Mouse (Mus musculus): ENCODE data around the gene Exosc9.
"Not testable (repeated sequence)": the region's sequence is repeated elsewhere in the genome, so short reads cannot be mapped to it uniquely, and the experiment has no call there.

The Exosc9 gene

GRCm38 (mm10) chr3:36557601-36558000 lies 5.2 kb downstream of the Exosc9 start:
- DNase-seq (ENCODE audit: low spot score), result no peak

GRCm38 (mm10) chr3:36559606-36560005 lies 7.2 kb downstream of the Exosc9 start:
- no peak for DNase-seq (ENCODE audit: low spot score)

DNA sequence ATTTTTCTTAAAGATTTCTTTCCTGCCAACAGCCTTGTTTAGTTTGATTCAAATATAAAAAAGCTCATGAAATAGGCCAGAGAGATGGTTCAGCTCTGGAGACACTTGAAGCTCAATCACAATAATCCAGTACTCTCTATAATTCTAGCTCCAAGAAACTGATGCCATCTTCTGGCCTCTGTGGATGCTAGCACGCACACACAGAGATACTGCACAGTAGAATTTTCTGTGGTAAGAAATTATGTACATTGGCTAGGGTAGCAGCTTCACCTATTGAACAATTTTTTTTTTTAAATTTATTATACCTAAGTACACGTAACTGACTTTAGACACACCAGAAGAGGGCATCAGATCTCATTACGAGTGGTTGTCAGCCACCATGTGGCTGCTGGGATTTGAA lies 11.3 kb downstream of the Exosc9 start:
- no peak for DNase-seq (ENCODE audit: low spot score)

DNA sequence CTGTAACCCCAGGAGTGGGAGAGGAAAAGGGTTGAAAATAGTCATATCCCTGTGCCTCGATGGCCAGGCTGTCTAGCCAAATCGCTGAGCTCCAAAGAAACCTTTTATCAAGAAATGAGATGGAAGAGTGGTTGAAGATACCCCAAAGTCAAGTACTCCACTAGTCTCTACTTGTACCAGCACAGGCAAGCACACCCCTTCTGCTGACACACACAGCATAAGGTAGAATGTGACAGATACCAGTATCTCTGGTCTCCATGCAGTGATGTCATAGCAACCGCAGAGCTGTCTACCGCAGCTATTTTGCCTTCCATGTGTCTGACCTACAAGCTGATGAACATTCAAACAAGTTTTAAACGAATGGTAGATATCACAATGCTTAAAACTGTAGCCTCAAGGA lies 17.4 kb downstream of the Exosc9 start:
- DNase-seq (ENCODE audit: low spot score), result peak; percentile 17

GRCm38 (mm10) chr3:36571361-36571826 lies 19.0 kb downstream of the Exosc9 start:
- no peak for DNase-seq (ENCODE audit: low spot score)

DNA sequence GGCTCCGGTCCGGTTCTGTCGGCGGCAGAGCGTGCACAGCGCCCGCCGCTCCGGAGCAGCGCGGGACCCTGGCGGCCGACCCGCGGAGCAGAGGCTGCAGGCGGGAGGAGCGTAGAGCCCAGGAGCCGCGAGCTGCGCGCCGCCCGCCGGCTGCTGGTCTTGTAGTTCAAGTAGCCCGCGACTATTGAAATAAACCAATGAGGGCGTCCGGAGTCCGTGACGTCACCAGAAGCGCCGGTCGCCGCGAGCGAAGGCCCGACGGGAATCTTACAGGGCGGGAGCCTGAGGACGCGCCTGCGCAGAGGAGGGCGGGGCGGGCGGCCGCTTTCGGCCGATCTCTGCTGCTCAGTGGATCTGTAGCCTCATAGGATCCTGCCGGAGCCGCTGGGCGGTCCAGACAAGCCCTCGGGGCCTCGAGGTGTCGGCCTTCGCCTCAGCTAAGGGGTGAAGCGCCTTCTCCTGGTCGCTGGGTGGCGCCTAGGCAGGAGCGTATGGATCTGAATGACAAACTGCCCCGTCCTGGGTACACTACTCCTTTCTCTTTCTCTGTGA lies 19.5 kb downstream of the Exosc9 start, which contains the start of gene Ccna2:
Gene Ccna2, minus strand, starts transcription at position 324 of the 552 bp plus-strand sequence.
- peak; percentile 99 for DNase-seq (ENCODE audit: low spot score)

GRCm38 (mm10) chr3:36598811-36599210 lies 46.4 kb downstream of the Exosc9 start:
- no peak for DNase-seq (ENCODE audit: low spot score)

DNA sequence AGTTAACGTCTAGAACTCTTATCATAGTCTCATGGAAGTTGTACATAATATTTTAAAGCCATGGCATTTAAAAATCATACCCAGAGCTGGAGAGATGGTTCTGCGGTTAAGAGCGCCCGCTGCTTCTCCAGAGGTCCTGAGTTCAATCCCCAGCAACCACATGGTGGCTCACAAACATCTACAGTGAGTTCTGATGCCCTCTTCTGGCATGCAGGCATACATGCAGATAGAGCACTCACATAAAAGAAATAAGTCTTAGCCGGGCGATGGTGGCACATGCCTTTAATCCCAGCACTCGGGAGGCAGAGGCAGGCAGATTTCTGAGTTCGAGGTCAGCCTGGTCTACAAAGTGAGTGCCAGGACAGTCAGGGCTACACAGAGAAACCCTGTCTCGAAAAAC lies 47.4 kb downstream of the Exosc9 start:
- DNase-seq (ENCODE audit: low spot score), result not testable (repeated sequence)

DNA sequence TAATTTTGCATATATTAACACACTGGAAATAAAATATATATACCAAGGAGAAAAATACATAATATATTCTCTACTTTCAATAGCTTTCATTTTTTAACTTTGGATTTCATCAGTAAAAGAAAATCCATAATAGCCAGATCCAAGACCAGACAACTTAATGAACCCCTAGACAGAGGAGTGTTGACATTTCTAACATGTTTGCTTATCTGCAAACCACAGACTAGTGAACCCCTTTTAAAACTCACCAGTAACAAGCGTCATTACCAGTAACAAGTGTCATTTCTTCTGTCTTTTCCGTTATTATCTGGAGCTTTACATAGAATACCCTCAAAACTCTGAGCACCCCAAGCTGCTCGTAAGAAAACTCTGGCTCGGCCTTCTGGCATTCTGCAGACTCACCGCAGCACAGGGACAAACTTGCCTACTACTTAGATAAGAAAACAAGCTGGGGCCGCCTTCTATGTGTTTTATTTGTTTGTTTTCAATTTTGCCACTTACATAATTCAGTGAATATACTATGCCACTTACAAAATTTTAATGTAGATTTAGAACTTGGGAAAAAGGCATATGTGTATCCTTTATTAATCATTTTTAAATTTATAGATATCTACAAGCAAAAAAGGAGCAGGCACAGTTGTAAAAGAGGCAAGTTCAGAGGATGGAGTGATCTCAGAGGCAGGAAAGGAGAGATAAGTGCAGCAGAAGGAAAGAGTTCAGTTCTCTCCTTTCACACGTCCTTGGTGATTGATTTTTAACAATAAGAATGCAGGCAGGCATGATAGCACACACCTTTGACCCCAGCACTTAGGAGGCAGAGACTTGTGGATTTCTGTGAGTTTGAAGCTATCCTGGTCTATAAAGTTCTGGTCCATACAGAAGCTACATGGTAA lies 53.7 kb downstream of the Exosc9 start:
- no peak for DNase-seq (ENCODE audit: low spot score)

DNA sequence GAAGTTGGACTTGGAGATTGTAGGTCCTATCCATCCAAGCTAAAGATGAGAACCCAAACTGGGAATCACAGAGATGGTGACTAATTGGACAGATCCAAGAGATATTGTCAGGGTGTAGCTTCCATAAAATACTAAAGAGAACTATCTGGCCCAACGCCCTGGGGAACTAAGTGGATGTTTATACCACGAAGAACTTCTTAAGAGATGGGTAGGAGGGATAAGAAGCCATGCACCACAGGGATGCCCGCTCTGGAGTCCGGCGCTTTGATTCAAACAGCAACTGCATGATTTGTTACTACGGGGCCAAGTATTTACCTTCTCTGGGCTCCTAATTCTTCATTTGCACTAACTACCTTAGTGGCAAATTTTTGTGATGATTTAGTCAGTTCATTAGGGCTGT lies 60.3 kb downstream of the Exosc9 start:
- no peak for DNase-seq (ENCODE audit: low spot score)

GRCm38 (mm10) chr3:36613202-36613907 lies 60.9 kb downstream of the Exosc9 start, which contains the start of gene Bbs7:
Bbs7 (minus strand) TSS chr3:36613477.
- peak; percentile 95 for DNase-seq (ENCODE audit: low spot score)

GRCm38 (mm10) chr3:36613908-36614255 lies 61.5 kb downstream of the Exosc9 start:
- no peak for DNase-seq (ENCODE audit: low spot score)
